41 mouse cellular contexts compared by ENCODE assay signal in genomic region chr8:87513796-87514195, GRCm38 (mm10). TPM values are rescaled to one million over a fixed set of nuclear protein-coding genes. Genes with fewer than 3 reads are reported as not detected.
"Had no signal": no experiment of that assay in that cellular context is flagged by ENCODE, and none has a peak within 500 bp of the region (broad histone marks: within the 10 kb centered on the region; RNA-seq: fewer than 3 reads in every experiment).

No protein-coding gene starts in this region.

- H3K27me3 ChIP-seq: heart, embryonic 15.5 days; hindbrain, embryonic 13.5 days; hindbrain, embryonic 15.5 days; kidney, embryonic 15.5 days; limb, embryonic 13.5 days; limb, embryonic 15.5 days; liver, embryonic 12.5 days had no signal

- H3K4me3 ChIP-seq: heart, adult 2 months; heart, embryonic 13.5 days; heart, embryonic 15.5 days; hindbrain, embryonic 13.5 days; hindbrain, embryonic 15.5 days; kidney, embryonic 15.5 days; limb, embryonic 13.5 days; limb, embryonic 15.5 days; liver, embryonic 12.5 days had no signal

- H3K4me2 ChIP-seq: heart, embryonic 11.5 days; heart, embryonic 13.5 days; heart, embryonic 15.5 days; hindbrain, embryonic 13.5 days; hindbrain, embryonic 15.5 days; kidney, embryonic 15.5 days; limb, embryonic 13.5 days; limb, embryonic 15.5 days; liver, embryonic 12.5 days had no signal

- H3K36me3 ChIP-seq: heart, embryonic 13.5 days; heart, embryonic 15.5 days; hindbrain, embryonic 13.5 days; hindbrain, embryonic 15.5 days; kidney, embryonic 15.5 days; limb, embryonic 13.5 days; limb, embryonic 15.5 days; liver, embryonic 12.5 days had no signal

- H3K27ac ChIP-seq: heart, adult 2 months; heart, embryonic 13.5 days; heart, embryonic 15.5 days; hindbrain, embryonic 13.5 days; hindbrain, embryonic 15.5 days; hindbrain, postnatal 0 days; kidney, embryonic 15.5 days; kidney, postnatal 0 days; limb, embryonic 13.5 days; limb, embryonic 15.5 days; liver, embryonic 12.5 days; liver, embryonic 14.5 days had no signal

- DNase-seq: gastrocnemius, postnatal 14 days; gastrocnemius, postnatal 36 days; heart, adult 11 months; heart, adult 2 months; heart, postnatal 14 days; heart, postnatal 36 days; kidney, adult 11 months; kidney, adult 2 months; kidney, adult 9 months; kidney, postnatal 14 days; kidney, postnatal 36 days; layer of hippocampus, postnatal 36 days; left cerebral cortex, postnatal 4 days had no signal

RNA-seq across cellular contexts. Expression of gene Cbln1, which starts 41.4 kb away (rescaled TPM):
- total RNA-seq: gastrocnemius, adult 18-20 months; gastrocnemius, adult 8-10 months; gastrocnemius, postnatal 36 days; hematopoietic stem cell, adult 5-6 weeks; liver, adult 2 months had no signal
- polyA plus RNA-seq: heart, embryonic 15.5 days; heart, postnatal 0 days; intestine, embryonic 16.5 days; kidney, embryonic 15.5 days; liver, adult 2 months; liver, embryonic 12.5 days; liver, embryonic 16.5 days had no signal

RNA-seq across cellular contexts. Expression of gene 4933402J07Rik, which starts 49.9 kb away (rescaled TPM):
- total RNA-seq: gastrocnemius, adult 18-20 months; gastrocnemius, adult 8-10 months; gastrocnemius, postnatal 14 days; gastrocnemius, postnatal 36 days; heart, adult 2 months; heart, postnatal 14 days; heart, postnatal 36 days; hematopoietic stem cell, adult 5-6 weeks; hindbrain, postnatal 0 days; layer of hippocampus, adult 18-20 months; layer of hippocampus, postnatal 10 days; layer of hippocampus, postnatal 36 days; left cerebral cortex, adult 8-10 months; left cerebral cortex, postnatal 10 days; left cerebral cortex, postnatal 25 days; left cerebral cortex, postnatal 4 days; liver, adult 2 months had no signal
- polyA plus RNA-seq: heart, embryonic 11.5 days; heart, embryonic 13.5 days; heart, embryonic 15.5 days; heart, postnatal 0 days; hindbrain, embryonic 11.5 days; hindbrain, embryonic 13.5 days; hindbrain, embryonic 15.5 days; hindbrain, postnatal 0 days; intestine, embryonic 14.5 days; intestine, embryonic 16.5 days; kidney, adult 2 months; kidney, embryonic 15.5 days; kidney, postnatal 0 days; large intestine, adult 2 months; limb, embryonic 11.5 days; limb, embryonic 13.5 days; limb, embryonic 15.5 days; liver, adult 2 months; liver, embryonic 12.5 days; liver, embryonic 14.5 days; liver, embryonic 16.5 days had no signal
